ENCODE assay signal across 8 mouse cellular contexts in the genomic region with DNA sequence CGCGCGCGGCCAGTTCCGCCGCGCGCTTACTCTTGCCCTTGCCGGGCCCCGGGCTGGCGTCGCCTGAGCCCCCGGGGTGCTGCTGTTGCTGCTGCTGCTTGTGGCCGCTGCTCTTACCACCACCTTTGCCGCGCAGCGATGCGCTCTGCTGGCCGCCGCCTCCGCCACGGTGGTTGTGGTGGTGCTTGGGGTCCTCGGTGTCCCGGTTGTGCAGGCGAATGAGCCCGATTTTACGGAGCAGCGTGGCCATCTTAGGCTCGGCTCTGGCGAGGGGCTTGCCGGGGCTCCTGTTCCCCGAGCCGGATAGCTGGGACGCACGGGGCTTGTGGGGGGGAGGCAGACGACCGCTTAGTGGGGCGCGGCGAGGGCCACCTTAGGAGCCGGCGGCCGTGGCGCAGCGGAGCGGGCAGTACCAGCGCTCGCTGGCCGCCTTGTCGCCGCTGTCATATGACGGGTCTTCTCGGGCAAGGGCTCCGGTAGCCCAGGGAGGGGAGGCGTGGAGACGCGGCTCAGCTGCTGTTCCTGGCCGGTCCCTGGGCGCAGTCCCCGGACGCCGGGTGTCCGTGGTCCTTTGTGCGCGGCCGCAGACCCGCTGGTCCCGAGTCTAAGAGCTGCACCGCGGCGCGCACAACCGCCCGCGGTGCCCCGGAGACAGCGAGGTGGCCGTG. TPM values are rescaled to one million over a fixed set of nuclear protein-coding genes. Genes with fewer than 3 reads are reported as not detected.
DNase-seq lines count a peak whose midpoint lies in the region; ATAC-seq lines count a peak whose summit lies in the region.

No protein-coding gene starts in this region.

- WGBS in stomach, embryonic 15.5 days = under 1% methylated on average over 71 of the region's 78 CpGs

- peaks cover 19% of the 10 kb centered on the region; the same call in 1 of the 2 replicates for H3K4me1 ChIP-seq in stomach, embryonic 15.5 days

- H3K4me2 ChIP-seq in stomach, embryonic 15.5 days = peak overlapping the region; percentile 97

- ATAC-seq in CD4-positive, CD25-positive, alpha-beta regulatory T cell, adult 4 months = no peak
- peak; percentile 28 for ATAC-seq in stomach, embryonic 15.5 days (ENCODE audit: insufficient read depth, low FRiP score, low read depth)

- no peak overlapping the region for H3K27ac ChIP-seq in stomach, embryonic 15.5 days

- no peaks in the 10 kb centered on the region for H3K9me3 ChIP-seq in stomach, embryonic 15.5 days

- peak overlapping the region; percentile 60 for H3K4me3 ChIP-seq in stomach, embryonic 15.5 days (replicated peaks)

- DNase-seq in CD4-positive, CD25-positive, alpha-beta regulatory T cell, adult 2 months (ENCODE audit: low read depth, low spot score) = peak; percentile 1
- peak; percentile 5 for DNase-seq in urinary bladder, postnatal 25 days (ENCODE audit: low spot score)
- no peak for DNase-seq in urinary bladder, postnatal 10 days (ENCODE audit: low spot score)
- DNase-seq in gastrocnemius, postnatal 10 days = peak; percentile 38
- DNase-seq in kidney, postnatal 25 days = peak; percentile 11 to 56
- DNase-seq in lung, postnatal 4 days = peak; percentile 21 to 39

- H3K36me3 ChIP-seq in stomach, embryonic 15.5 days = no peaks in the 10 kb centered on the region

- H3K27me3 ChIP-seq in stomach, embryonic 15.5 days (replicated peaks) = peaks cover 59% of the 10 kb centered on the region

- peak overlapping the region; percentile 35; the same call in 1 of the 2 replicates for H3K9ac ChIP-seq in stomach, embryonic 15.5 days

RNA-seq across cellular contexts. Expression of gene Ube2ql1, which starts 0.5 kb away (rescaled TPM):
- not detected for polyA plus RNA-seq in CD4-positive, CD25-positive, alpha-beta regulatory T cell, adult 4 months (2017; shearing (Covaris generic))
- 1 to 10 TPM in 1 of 2 experiments, under 1 TPM in 1; 0.70 to 1.0 TPM for total RNA-seq in gastrocnemius, postnatal 10 days (2021)
- 0.24 and 0.32 TPM in 2 replicates for polyA plus RNA-seq in stomach, embryonic 15.5 days (2015; fragmentation: Nextera tagmentation; extraction: Ambion mirVana)
